ENCODE assay signal across 8 mouse cellular contexts in genomic region chr19:7422656-7423027, GRCm38 (mm10). TPM values are rescaled to one million over a fixed set of nuclear protein-coding genes. Genes with fewer than 3 reads are reported as not detected.
DNase-seq lines count a peak whose midpoint lies in the region; ATAC-seq and TF ChIP-seq lines count a peak whose summit lies in the region.

No protein-coding gene starts in this region.

- H3K27me3 ChIP-seq in kidney, embryonic 16.5 days (ENCODE audit: insufficient read depth, low read length), result no peaks in the 10 kb centered on the region
- H3K27me3 ChIP-seq in embryonic facial prominence, embryonic 13.5 days, result no peaks in the 10 kb centered on the region
- H3K27me3 ChIP-seq in hindbrain, postnatal 0 days (ENCODE audit: insufficient read depth, low read length), result no peaks in the 10 kb centered on the region
- H3K27me3 ChIP-seq in midbrain, embryonic 16.5 days (ENCODE audit: control insufficient read depth, insufficient read depth, low read depth, low read length), result no peaks in the 10 kb centered on the region

- ATAC-seq in kidney, embryonic 16.5 days (ENCODE audit: low FRiP score, low TSS enrichment), result 0 out of 2 replicates have a peak, but pooled peaks have one; percentile 5
- no peak for ATAC-seq in embryonic facial prominence, embryonic 13.5 days (ENCODE audit: insufficient number of reproducible peaks, insufficient read depth, low FRiP score, low TSS enrichment, low read depth)
- no peak for ATAC-seq in hindbrain, postnatal 0 days
- ATAC-seq in midbrain, embryonic 16.5 days, result no peak

- H3K9me3 ChIP-seq in kidney, embryonic 16.5 days (ENCODE audit: low read length), result no peaks in the 10 kb centered on the region
- H3K9me3 ChIP-seq in embryonic facial prominence, embryonic 13.5 days, result no peaks in the 10 kb centered on the region
- no peaks in the 10 kb centered on the region for H3K9me3 ChIP-seq in hindbrain, postnatal 0 days (ENCODE audit: low read length)
- no peaks in the 10 kb centered on the region for H3K9me3 ChIP-seq in midbrain, embryonic 16.5 days (replicated peaks; ENCODE audit: control insufficient read depth, low read length, poor library complexity, severe bottlenecking)

- peak overlapping the region; percentile 58 for H3K9ac ChIP-seq in kidney, embryonic 16.5 days (replicated peaks; ENCODE audit: low read length)
- peak overlapping the region; percentile 64 for H3K9ac ChIP-seq in embryonic facial prominence, embryonic 13.5 days
- H3K9ac ChIP-seq in hindbrain, postnatal 0 days (replicated peaks; ENCODE audit: low read length), result peak overlapping the region; percentile 58
- H3K9ac ChIP-seq in midbrain, embryonic 16.5 days (ENCODE audit: low read depth, low read length), result peak overlapping the region; percentile 68

- WGBS in kidney, embryonic 16.5 days, result 11% methylated on average over 31 of the region's 35 CpGs
- WGBS in embryonic facial prominence, embryonic 13.5 days, result 10% methylated on average over 35 of the region's 35 CpGs
- WGBS in hindbrain, postnatal 0 days, result 7% methylated on average over 35 of the region's 35 CpGs
- 11% methylated on average over 35 of the region's 35 CpGs for whole genome bisulfite sequencing in midbrain, embryonic 16.5 days

- peak overlapping the region; percentile 47; the same call in 1 of the 2 replicates for H3K27ac ChIP-seq in kidney, embryonic 16.5 days (ENCODE audit: low read length)
- peak overlapping the region; percentile 65 for H3K27ac ChIP-seq in embryonic facial prominence, embryonic 13.5 days
- H3K27ac ChIP-seq in hindbrain, postnatal 0 days, result peak overlapping the region; percentile 84
- peak overlapping the region; percentile 86 for H3K27ac ChIP-seq in midbrain, embryonic 16.5 days (ENCODE audit: low read length)

- peaks cover 58% of the 10 kb centered on the region for H3K4me1 ChIP-seq in kidney, embryonic 16.5 days (ENCODE audit: insufficient read depth, low read length)
- peaks cover 77% of the 10 kb centered on the region for H3K4me1 ChIP-seq in embryonic facial prominence, embryonic 13.5 days
- peaks cover 36% of the 10 kb centered on the region for H3K4me1 ChIP-seq in hindbrain, postnatal 0 days (ENCODE audit: insufficient read depth, low read length)
- peaks cover 62% of the 10 kb centered on the region for H3K4me1 ChIP-seq in midbrain, embryonic 16.5 days (ENCODE audit: control insufficient read depth, insufficient read depth, low read length)

- H3K4me3 ChIP-seq in kidney, embryonic 16.5 days (ENCODE audit: low read length), result peak overlapping the region; percentile 18
- peak overlapping the region; percentile 25 for H3K4me3 ChIP-seq in embryonic facial prominence, embryonic 13.5 days
- H3K4me3 ChIP-seq in hindbrain, postnatal 0 days (ENCODE audit: low read length), result peak overlapping the region; percentile 34
- H3K4me3 ChIP-seq in midbrain, embryonic 16.5 days (ENCODE audit: low read depth, low read length), result peak overlapping the region; percentile 36

- no peak for TF ChIP-seq CTCF in hindbrain, postnatal 0 days (IDR thresholded peaks at IDR 0.05; ENCODE audit: low read depth)

- peaks cover 35% of the 10 kb centered on the region for H3K36me3 ChIP-seq in kidney, embryonic 16.5 days (ENCODE audit: insufficient read depth, low read length)
- H3K36me3 ChIP-seq in embryonic facial prominence, embryonic 13.5 days, result peaks cover 72% of the 10 kb centered on the region
- peaks cover 11% of the 10 kb centered on the region for H3K36me3 ChIP-seq in hindbrain, postnatal 0 days (ENCODE audit: insufficient read depth, low read length)
- peaks cover 15% of the 10 kb centered on the region for H3K36me3 ChIP-seq in midbrain, embryonic 16.5 days (ENCODE audit: control insufficient read depth, insufficient read depth, low read length)

- peak overlapping the region; percentile 45 for H3K4me2 ChIP-seq in kidney, embryonic 16.5 days (replicated peaks; ENCODE audit: low read depth, low read length)
- peak overlapping the region; percentile 74 for H3K4me2 ChIP-seq in embryonic facial prominence, embryonic 13.5 days
- H3K4me2 ChIP-seq in hindbrain, postnatal 0 days (ENCODE audit: low read depth, low read length), result peak overlapping the region; percentile 58
- H3K4me2 ChIP-seq in midbrain, embryonic 16.5 days (ENCODE audit: low read length), result peak overlapping the region; percentile 58

- DNase-seq in kidney, postnatal 25 days, result no peak
- DNase-seq in hindbrain, postnatal 0 days (ENCODE audit: low spot score), result no peak
- DNase-seq in c-Kit-positive CD71-positive TER-119-positive erythroid progenitor cells, embryonic 14.5 days (ENCODE audit: low spot score), result no peak
- no peak for DNase-seq in thymus, postnatal 10 days (ENCODE audit: low spot score in 2 of 2)
- no peak for DNase-seq in urinary bladder, adult 2 months (ENCODE audit: low spot score)

RNA-seq across cellular contexts. Expression of gene 2700081O15Rik, which starts 5.2 kb away (rescaled TPM):
- 4.8 and 5.4 TPM in 2 replicates for polyA plus RNA-seq in kidney, embryonic 16.5 days (2015; fragmentation: Nextera tagmentation; extraction: Ambion mirVana)
- polyA plus RNA-seq in embryonic facial prominence, embryonic 13.5 days (2015; fragmentation: Nextera tagmentation; extraction: Ambion mirVana), result 10.4 and 11.8 TPM in 2 replicates
- total RNA-seq in hindbrain, postnatal 0 days (2014; rRNA removed), result 114 and 129 TPM in 2 replicates
- 9.3 TPM in 2 replicates for polyA plus RNA-seq in hindbrain, postnatal 0 days (2015; fragmentation: Nextera tagmentation; extraction: Ambion mirVana)
- polyA plus RNA-seq in midbrain, embryonic 16.5 days (2015; fragmentation: Nextera tagmentation; extraction: Ambion mirVana), result 11.0 and 12.0 TPM in 2 replicates
- 26.9 and 34.5 TPM in 2 replicates for polyA plus RNA-seq in urinary bladder, adult 2 months (2012; rRNA removed)

RNA-seq across cellular contexts. Expression of gene Spindoc, which starts 39.8 kb away (rescaled TPM):
- polyA plus RNA-seq in kidney, embryonic 16.5 days (2015; fragmentation: Nextera tagmentation; extraction: Ambion mirVana), result 33.2 and 35.7 TPM in 2 replicates
- 30.8 and 42.4 TPM in 2 replicates for polyA plus RNA-seq in embryonic facial prominence, embryonic 13.5 days (2015; fragmentation: Nextera tagmentation; extraction: Ambion mirVana)
- total RNA-seq in hindbrain, postnatal 0 days (2014; rRNA removed), result 37.1 and 57.3 TPM in 2 replicates
- polyA plus RNA-seq in hindbrain, postnatal 0 days (2015; fragmentation: Nextera tagmentation; extraction: Ambion mirVana), result 19.0 and 19.8 TPM in 2 replicates
- polyA plus RNA-seq in midbrain, embryonic 16.5 days (2015; fragmentation: Nextera tagmentation; extraction: Ambion mirVana), result 30.7 and 32.3 TPM in 2 replicates
- polyA plus RNA-seq in urinary bladder, adult 2 months (2012; rRNA removed), result 18.8 and 21.0 TPM in 2 replicates
